Mouse (Mus musculus) forebrain, embryonic 14.5 days (tissue): ENCODE measurements at regions not wholly inside any gene's neighbourhood (a gene's known extent, or its start where the extent isn't known, plus 50 kb on each side); places are given as distances from the start of the nearest gene placed in this dataset.
A peak's percentile ranks its signal among the peaks of the same experiment; 100 is the strongest.

ENCODE experiments used
- ATAC-seq: fragments of 200-750 bp; cut with Nextera tagmentation; 2 replicates; pipeline ENCODE4 v1.8.0; 2017; ENCODE audit warnings: mild to moderate bottlenecking, moderate library complexity
- DNase-seq: peaks from one replicate; pipeline ENCODE4 v3.0.0-alpha.2; 2015; ENCODE audit warnings: low spot score
- H3K27ac ChIP-seq: fragments of 300-500 bp; sonication (generic); 2 replicates; pipeline ENCODE4 v1.5.1; 2014; ENCODE audit warnings: low read depth, mild to moderate bottlenecking, control low read depth, low read length, moderate library complexity
- H3K27me3 ChIP-seq: fragments of 300-500 bp; sonication (generic); replicated peaks from 2 replicates; pipeline ENCODE4 v1.6.1; 2014; ENCODE audit warnings: low read length, control low read depth, mixed read lengths; ENCODE audit not compliant: control insufficient read depth, insufficient read depth
- H3K36me3 ChIP-seq: fragments of 300-500 bp; sonication (generic); 2 replicates; pipeline ENCODE4 v1.6.1; 2014; ENCODE audit warnings: low read length, control low read depth; ENCODE audit not compliant: control insufficient read depth, insufficient read depth
- H3K4me1 ChIP-seq: fragments of 300-500 bp; sonication (generic); 2 replicates; pipeline ENCODE4 v1.6.1; 2014; ENCODE audit warnings: antibody characterized with exemption, low read length, control low read depth; ENCODE audit not compliant: control insufficient read depth, insufficient read depth
- H3K4me2 ChIP-seq: fragments of 300-500 bp; sonication (generic); 2 replicates; pipeline ENCODE4 v1.6.1; 2014; ENCODE audit warnings: mild to moderate bottlenecking, control low read depth, low read length
- H3K4me3 ChIP-seq: fragments of 300-500 bp; sonication (generic); 2 replicates; pipeline ENCODE4 v1.5.1; 2014; ENCODE audit warnings: low read depth, low read length, control low read depth
- H3K9ac ChIP-seq: fragments of 300-500 bp; sonication (generic); 2 replicates; pipeline ENCODE4 v1.6.1; 2014; ENCODE audit warnings: mild to moderate bottlenecking, low read length, control low read depth, moderate library complexity
- H3K9me3 ChIP-seq: fragments of 300-500 bp; sonication (generic); replicated peaks from 2 replicates; pipeline ENCODE4 v1.6.1; 2016; ENCODE audit warnings: low read length, control low read depth, mixed read lengths; ENCODE audit not compliant: control insufficient read depth
- WGBS: fragments of 180-500 bp; shearing (Covaris S2); extraction: QIAGEN DNeasy Blood & Tissue Kit; methylation state at CpG from one replicate; pipeline ENCODE4 v1.1.7; 2014; 5-methylcytosine and 5-hydroxymethylcytosine counted together

DNA sequence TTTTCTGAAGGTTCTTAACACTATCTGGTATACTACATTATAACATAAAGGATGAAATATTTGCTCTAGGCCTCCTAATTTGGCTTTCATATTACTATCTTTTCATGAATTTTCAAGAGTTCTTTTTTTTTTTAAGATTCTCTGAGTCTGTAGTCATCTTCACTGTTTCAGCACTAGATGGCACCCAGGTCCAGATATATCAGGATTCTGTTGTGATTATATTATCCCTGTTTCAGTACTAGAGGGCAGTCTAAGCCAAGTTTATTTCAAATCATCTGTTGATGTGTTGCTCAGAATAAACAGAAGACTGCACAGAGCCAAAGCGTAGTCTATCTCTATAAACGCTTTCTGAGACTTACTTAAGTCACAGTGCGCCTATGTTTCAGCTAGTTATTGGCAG lies 1760.2 kb upstream of the Acvr2a start:
- ATAC-seq, result no peak
- H3K9ac ChIP-seq, result no peak overlapping the region
- no peaks in the 10 kb centered on the region for H3K9me3 ChIP-seq
- 90% methylated on average over 3 of the region's 3 CpGs for WGBS
- no peaks in the 10 kb centered on the region for H3K36me3 ChIP-seq
- DNase-seq, result peak; percentile 30
- no peaks in the 10 kb centered on the region for H3K4me1 ChIP-seq
- no peak overlapping the region for H3K4me3 ChIP-seq
- no peak overlapping the region for H3K4me2 ChIP-seq
- no peaks in the 10 kb centered on the region for H3K27me3 ChIP-seq
- H3K27ac ChIP-seq, result no peak overlapping the region

DNA sequence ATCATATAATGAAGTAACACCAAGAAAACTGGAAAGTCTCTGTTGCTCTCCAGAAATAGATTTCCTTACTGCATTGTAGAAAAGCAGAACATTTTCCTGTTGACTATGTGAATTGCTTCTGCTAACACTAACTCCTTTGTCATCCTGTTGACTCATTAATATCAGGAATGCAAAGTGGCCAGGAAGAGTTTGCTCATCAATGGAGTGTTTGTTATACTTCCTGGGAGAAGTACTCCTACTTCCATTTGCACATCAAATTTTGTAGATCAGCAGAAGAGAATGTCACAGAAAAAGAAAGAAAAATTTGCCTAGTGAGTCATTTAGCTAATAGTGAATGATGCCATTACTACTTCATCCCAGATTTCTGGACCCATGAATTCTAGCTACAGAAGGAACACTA lies 1739.7 kb upstream of the Acvr2a start:
- Histone ChIP-seq H3K36me3 (no peaks in the 10 kb centered on the region), H3K27ac (no peak overlapping the region), H3K4me1 (no peaks in the 10 kb centered on the region), H3K4me2 (no peak overlapping the region), H3K4me3 (no peak overlapping the region), H3K9ac (no peak overlapping the region), H3K27me3 (no peaks in the 10 kb centered on the region), H3K9me3 (no peaks in the 10 kb centered on the region)
- ATAC-seq (no peak), DNase-seq (no peak)

DNA sequence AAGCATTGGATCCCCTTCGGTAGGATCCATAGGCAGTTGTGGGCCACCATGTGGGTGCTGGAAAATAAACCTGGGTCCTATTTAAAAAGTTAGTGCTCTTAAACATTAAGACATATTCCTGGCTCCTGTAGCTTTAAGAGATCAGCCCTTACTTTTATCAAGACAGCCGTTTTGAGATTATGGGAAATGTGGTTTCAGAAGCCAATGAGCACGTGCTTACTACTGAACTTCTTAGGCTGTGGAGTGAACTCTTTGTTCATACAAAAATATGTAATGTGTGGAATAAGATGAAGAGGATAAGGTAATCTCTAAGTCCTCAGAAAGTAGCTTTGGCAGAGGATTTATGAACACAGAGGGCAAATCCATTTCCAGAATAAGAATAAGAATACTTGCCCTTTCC lies 1738.7 kb upstream of the Acvr2a start:
- WGBS, result 92% methylated on average over 3 of the region's 3 CpGs
- ATAC-seq, result no peak
- Histone ChIP-seq H3K4me2 (no peak overlapping the region), H3K9me3 (no peaks in the 10 kb centered on the region), H3K27ac (no peak overlapping the region), H3K27me3 (no peaks in the 10 kb centered on the region), H3K36me3 (no peaks in the 10 kb centered on the region), H3K4me3 (no peak overlapping the region), H3K4me1 (no peaks in the 10 kb centered on the region), H3K9ac (no peak overlapping the region)
- DNase-seq, result no peak

- Histone ChIP-seq H3K4me2 (no peak overlapping the region), H3K9ac (no peak overlapping the region), H3K27me3 (no peaks in the 10 kb centered on the region), H3K9me3 (no peaks in the 10 kb centered on the region), H3K27ac (no peak overlapping the region), H3K4me3 (no peak overlapping the region), H3K4me1 (no peaks in the 10 kb centered on the region), H3K36me3 (no peaks in the 10 kb centered on the region)
- peak; percentile 3 for DNase-seq
- ATAC-seq, result no peak
- WGBS, result 24% methylated on average over 4 of the region's 4 CpGs
Observed at GRCm38 (mm10) chr2:47088635-47089034, 1725.3 kb upstream of the Acvr2a start.

- H3K9me3 ChIP-seq, result no peaks in the 10 kb centered on the region
- 91% methylated on average over 3 of the region's 3 CpGs for WGBS
- H3K9ac ChIP-seq, result no peak overlapping the region
- no peak overlapping the region for H3K27ac ChIP-seq
- no peaks in the 10 kb centered on the region for H3K4me1 ChIP-seq
- no peak overlapping the region for H3K4me3 ChIP-seq
- DNase-seq (no peak), ATAC-seq (no peak)
- no peaks in the 10 kb centered on the region for H3K27me3 ChIP-seq
- no peaks in the 10 kb centered on the region for H3K36me3 ChIP-seq
- no peak overlapping the region for H3K4me2 ChIP-seq
Observed at GRCm38 (mm10) chr2:47095993-47096392, 1717.9 kb upstream of the Acvr2a start.

DNA sequence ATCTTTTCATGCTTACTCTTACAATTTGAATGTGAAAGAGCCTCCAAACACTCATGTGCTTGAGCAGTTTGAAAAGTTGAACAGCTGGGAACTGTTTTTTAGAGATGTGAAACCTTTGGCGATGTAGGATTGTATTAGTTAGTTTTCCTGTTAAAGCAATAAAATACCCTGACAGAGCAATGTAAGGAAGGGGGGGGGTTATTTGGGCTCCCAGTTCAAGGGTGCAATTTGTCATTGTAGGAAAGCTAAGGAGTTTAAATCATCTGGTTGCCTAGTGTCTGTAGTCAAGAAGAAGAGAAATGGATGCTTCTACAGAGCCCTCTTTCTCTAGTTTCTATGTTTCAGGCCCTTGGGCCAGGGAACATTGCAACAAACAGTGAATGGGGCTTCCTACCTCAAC lies 1674.5 kb upstream of the Acvr2a start:
- DNase-seq, result no peak
- Histone ChIP-seq H3K27me3 (no peaks in the 10 kb centered on the region), H3K27ac (no peak overlapping the region), H3K4me1 (no peaks in the 10 kb centered on the region), H3K4me3 (no peak overlapping the region), H3K9ac (no peak overlapping the region), H3K36me3 (no peaks in the 10 kb centered on the region), H3K9me3 (no peaks in the 10 kb centered on the region), H3K4me2 (no peak overlapping the region)
- 89% methylated on average over 1 of the region's 1 CpGs for WGBS
- ATAC-seq, result no peak

DNA sequence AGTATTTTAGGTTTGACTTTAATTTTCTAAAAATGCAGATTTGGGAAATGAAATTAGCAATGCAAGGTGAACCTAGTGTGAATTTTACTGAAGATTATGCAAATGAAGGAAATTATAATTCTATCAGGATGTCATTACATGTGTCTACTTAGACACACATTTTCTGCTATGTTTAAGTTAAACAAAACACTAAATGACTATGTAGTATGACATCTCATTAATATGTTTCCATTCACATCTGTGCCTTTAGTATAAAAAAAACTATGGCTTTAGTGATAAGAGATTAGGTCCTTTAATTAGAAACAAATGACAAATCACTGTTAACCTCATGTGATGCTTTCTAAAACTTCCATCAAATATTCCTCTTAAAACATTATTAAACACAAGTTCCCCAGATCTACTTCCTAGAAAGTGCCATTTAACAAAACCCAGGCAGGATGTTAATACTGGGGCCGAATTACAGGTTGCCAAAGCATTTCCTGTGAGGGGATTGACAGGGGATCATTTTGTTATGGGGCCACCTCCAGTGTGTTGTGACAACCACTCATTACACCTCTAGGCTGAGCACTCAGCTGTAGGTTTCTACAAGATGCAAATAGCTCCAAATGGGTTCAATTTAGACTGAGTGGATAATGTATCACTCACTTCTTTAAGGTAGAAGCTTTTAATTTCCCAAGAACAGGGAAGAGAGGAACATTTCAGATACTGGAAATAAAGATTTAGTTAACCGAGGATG lies 1629.7 kb upstream of the Acvr2a start:
- Histone ChIP-seq H3K4me1 (no peaks in the 10 kb centered on the region), H3K27me3 (no peaks in the 10 kb centered on the region), H3K27ac (no peak overlapping the region), H3K9ac (no peak overlapping the region), H3K4me3 (no peak overlapping the region), H3K36me3 (no peaks in the 10 kb centered on the region), H3K4me2 (no peak overlapping the region), H3K9me3 (no peaks in the 10 kb centered on the region)
- 83% methylated on average over 2 of the region's 2 CpGs for WGBS
- DNase-seq, result peak; percentile 48
- peak; percentile 54; the same call in 1 of the 2 replicates for ATAC-seq
